11 mouse cellular contexts compared by ENCODE assay signal in the genomic region with DNA sequence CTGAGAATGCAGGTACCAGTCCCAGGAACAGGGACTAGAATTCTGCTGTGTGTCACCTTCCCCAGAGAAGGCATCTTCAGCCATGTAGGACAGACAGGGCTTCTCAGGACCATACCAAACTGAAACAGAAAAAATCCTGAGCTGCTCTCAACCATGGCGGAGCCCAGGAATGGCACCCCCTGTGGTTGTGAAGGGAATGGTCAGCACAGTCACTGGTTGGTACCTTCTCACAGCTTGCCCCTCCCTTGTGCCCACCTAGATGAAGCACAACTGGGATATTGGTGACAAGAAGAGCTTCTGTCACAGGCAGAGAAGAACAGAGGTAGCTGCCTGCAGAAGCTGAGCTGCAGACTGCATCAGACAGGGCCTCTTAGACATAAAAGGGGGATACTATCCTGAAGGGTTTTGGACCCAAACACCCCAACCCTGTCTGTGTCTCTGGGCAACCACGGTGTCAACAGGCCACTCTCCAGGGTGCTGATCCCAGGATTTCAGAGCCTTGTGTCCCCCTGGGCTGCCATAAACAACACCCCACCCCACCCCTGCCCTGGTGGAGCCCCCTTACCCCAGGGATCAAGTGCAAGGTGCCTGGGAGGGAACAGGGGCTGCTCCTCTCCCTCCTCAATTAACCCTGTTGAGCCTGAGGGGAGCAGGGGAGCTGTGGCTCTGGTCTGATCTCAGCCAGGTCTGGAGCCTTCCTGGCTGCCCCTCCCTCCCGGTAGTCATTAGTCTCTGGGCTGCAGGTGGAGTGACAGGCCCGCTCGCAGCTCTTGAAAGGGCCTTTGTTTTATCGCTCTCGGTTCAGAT.
A peak's percentile ranks its signal among the peaks of the same experiment; 100 is the strongest.
DNase-seq lines count a peak whose midpoint lies in the region; ATAC-seq and TF ChIP-seq lines count a peak whose summit lies in the region.
"Had no signal": no experiment of that assay in that cellular context is flagged by ENCODE, and none has a peak within 500 bp of the region (broad histone marks: within the 10 kb centered on the region; RNA-seq: fewer than 3 reads in every experiment).

No protein-coding gene starts in this region.

- no peaks in the 10 kb centered on the region for H3K9me3 ChIP-seq in kidney, postnatal 0 days (replicated peaks; ENCODE audit: low read length)
- no peaks in the 10 kb centered on the region for H3K9me3 ChIP-seq in hindbrain, postnatal 0 days (ENCODE audit: low read length)
- no peaks in the 10 kb centered on the region for H3K9me3 ChIP-seq in neural tube, embryonic 11.5 days (ENCODE audit: control insufficient read depth, low read length)
- H3K9me3 ChIP-seq: embryonic facial prominence, embryonic 15.5 days; liver, embryonic 15.5 days had no signal

- no peak overlapping the region for H3K4me3 ChIP-seq in kidney, postnatal 0 days (replicated peaks; ENCODE audit: low read depth, low read length)
- H3K4me3 ChIP-seq in hindbrain, postnatal 0 days (ENCODE audit: low read length), result no peak overlapping the region
- H3K4me3 ChIP-seq in neural tube, embryonic 11.5 days (ENCODE audit: low read depth, low read length), result no peak overlapping the region
- H3K4me3 ChIP-seq: embryonic facial prominence, embryonic 15.5 days; liver, embryonic 15.5 days had no signal

- no peak overlapping the region for H3K9ac ChIP-seq in kidney, postnatal 0 days (ENCODE audit: low read depth, low read length)
- H3K9ac ChIP-seq in hindbrain, postnatal 0 days (replicated peaks; ENCODE audit: low read length), result peak overlapping the region; percentile 33; the same call in 1 of the 2 replicates
- H3K9ac ChIP-seq in neural tube, embryonic 11.5 days (ENCODE audit: low read length), result no peak overlapping the region
- H3K9ac ChIP-seq: embryonic facial prominence, embryonic 15.5 days; liver, embryonic 15.5 days had no signal

- no peak overlapping the region for H3K27ac ChIP-seq in kidney, postnatal 0 days
- peak overlapping the region; percentile 27 for H3K27ac ChIP-seq in hindbrain, postnatal 0 days
- peak overlapping the region; percentile 63; the same call in 1 of the 2 replicates for H3K27ac ChIP-seq in neural tube, embryonic 11.5 days (ENCODE audit: low read depth, low read length)
- H3K27ac ChIP-seq: embryonic facial prominence, embryonic 15.5 days; liver, embryonic 15.5 days had no signal

- H3K36me3 ChIP-seq in kidney, postnatal 0 days (ENCODE audit: insufficient read depth, low read length), result no peaks in the 10 kb centered on the region
- no peaks in the 10 kb centered on the region for H3K36me3 ChIP-seq in hindbrain, postnatal 0 days (ENCODE audit: insufficient read depth, low read length)
- no peaks in the 10 kb centered on the region for H3K36me3 ChIP-seq in neural tube, embryonic 11.5 days (ENCODE audit: control insufficient read depth, insufficient read depth, low read length)
- H3K36me3 ChIP-seq: embryonic facial prominence, embryonic 15.5 days; liver, embryonic 15.5 days had no signal

- DNase-seq in kidney, postnatal 0 days (ENCODE audit: low spot score), result peak; percentile 44
- DNase-seq in kidney, postnatal 25 days, result no peak
- DNase-seq in embryo, embryonic 9.5 days (ENCODE audit: extremely low spot score), result peak; percentile 42
- peak; percentile 61 for DNase-seq in hindbrain, postnatal 0 days (ENCODE audit: low spot score)
- peak; percentile 64 for DNase-seq in neural tube, embryonic 11.5 days (ENCODE audit: low spot score)
- DNase-seq in thymus, adult 18-20 months, result no peak
- DNase-seq in lung, postnatal 10 days, result no peak
- DNase-seq in kidney, postnatal 10 days, result no peak

- 17% methylated on average over 7 of the region's 7 CpGs for WGBS in kidney, postnatal 0 days
- WGBS in hindbrain, postnatal 0 days, result 23% methylated on average over 7 of the region's 7 CpGs
- 12% methylated on average over 7 of the region's 7 CpGs for WGBS in neural tube, embryonic 11.5 days

- TF ChIP-seq CTCF in kidney, postnatal 0 days (IDR thresholded peaks at IDR 0.05; ENCODE audit: low read depth), result peak; percentile 38; the same call in 1 of the 2 replicates
- TF ChIP-seq CTCF in hindbrain, postnatal 0 days (IDR thresholded peaks at IDR 0.05; ENCODE audit: low read depth), result peak; percentile 62

- H3K27me3 ChIP-seq in kidney, postnatal 0 days (ENCODE audit: insufficient read depth, low read length), result no peaks in the 10 kb centered on the region
- no peaks in the 10 kb centered on the region for H3K27me3 ChIP-seq in hindbrain, postnatal 0 days (ENCODE audit: insufficient read depth, low read length)
- H3K27me3 ChIP-seq in neural tube, embryonic 11.5 days (ENCODE audit: control insufficient read depth, insufficient read depth, low read length), result no peaks in the 10 kb centered on the region
- H3K27me3 ChIP-seq: liver, embryonic 15.5 days had no signal

- ATAC-seq in kidney, postnatal 0 days (replicated peaks; ENCODE audit: low FRiP score, low read depth), result peak; percentile 38; the same call in 1 of the 2 replicates
- peak; percentile 61 for ATAC-seq in hindbrain, postnatal 0 days
- ATAC-seq in neural tube, embryonic 11.5 days (ENCODE audit: insufficient read depth, low FRiP score, low TSS enrichment), result peak; percentile 80
- ATAC-seq: CD4-positive, CD25-positive, alpha-beta regulatory T cell, adult 4 months had no signal

- no peaks in the 10 kb centered on the region for H3K4me1 ChIP-seq in kidney, postnatal 0 days (replicated peaks; ENCODE audit: insufficient read depth, low read length)
- peaks cover 16% of the 10 kb centered on the region for H3K4me1 ChIP-seq in hindbrain, postnatal 0 days (ENCODE audit: insufficient read depth, low read length)
- H3K4me1 ChIP-seq in neural tube, embryonic 11.5 days (ENCODE audit: control insufficient read depth, insufficient read depth, low read length), result peaks cover 17% of the 10 kb centered on the region
- H3K4me1 ChIP-seq: liver, embryonic 15.5 days had no signal

- no peak overlapping the region for H3K4me2 ChIP-seq in kidney, postnatal 0 days (ENCODE audit: low read length)
- no peak overlapping the region for H3K4me2 ChIP-seq in hindbrain, postnatal 0 days (ENCODE audit: low read depth, low read length)
- H3K4me2 ChIP-seq in neural tube, embryonic 11.5 days (ENCODE audit: low read depth), result no peak overlapping the region
- H3K4me2 ChIP-seq: embryonic facial prominence, embryonic 15.5 days; liver, embryonic 15.5 days had no signal

Comparison
In these comparisons a context has a peak if more than half of its experiments do, and no peak if none do; other contexts are left out.
1. DNase-seq: peak in kidney, postnatal 0 days (single experiment), embryo, embryonic 9.5 days (single experiment), hindbrain, postnatal 0 days (single experiment) and neural tube, embryonic 11.5 days (single experiment); none in kidney, postnatal 25 days (0 of 2), thymus, adult 18-20 months (0 of 2), lung, postnatal 10 days (single experiment) and kidney, postnatal 10 days (single experiment).
2. Peak in every context shown above with its lines, with median percentiles within 50 percentile points of each other: ATAC-seq.